Mouse (Mus musculus) lung, embryonic 15.5 days (tissue): ENCODE measurements around the gene Abraxas1. TPM values are rescaled to one million over a fixed set of nuclear protein-coding genes. Genes with fewer than 3 reads are reported as not detected.
A peak's percentile ranks its signal among the peaks of the same experiment; 100 is the strongest.

Experiments
- ATAC-seq: fragments of 200-750 bp; cut with Nextera tagmentation; 2 replicates; pipeline ENCODE4 v1.8.0; 2017; ENCODE audit warnings: moderate number of reproducible peaks, borderline replicate concordance; ENCODE audit not compliant: low FRiP score, low TSS enrichment; ENCODE audit errors: extremely low read depth
- H3K27ac ChIP-seq: fragments of 300-500 bp; sonication (generic); 2 replicates; pipeline ENCODE4 v1.5.1; 2015; ENCODE audit warnings: moderate library complexity, mild to moderate bottlenecking, inconsistent platforms
- H3K27me3 ChIP-seq: fragments of 300-500 bp; sonication (generic); 2 replicates; pipeline ENCODE4 v1.6.1; 2015; ENCODE audit warnings: inconsistent platforms
- H3K36me3 ChIP-seq: fragments of 300-500 bp; sonication (generic); 2 replicates; pipeline ENCODE4 v1.6.1; 2015; ENCODE audit warnings: inconsistent platforms
- H3K4me1 ChIP-seq: fragments of 300-500 bp; sonication (generic); 2 replicates; pipeline ENCODE4 v1.6.1; 2015; ENCODE audit warnings: inconsistent platforms
- H3K4me2 ChIP-seq: fragments of 300-500 bp; sonication (generic); 2 replicates; pipeline ENCODE4 v1.6.1; 2015; ENCODE audit warnings: inconsistent platforms, mild to moderate bottlenecking, moderate library complexity
- H3K4me3 ChIP-seq: fragments of 300-500 bp; sonication (generic); 2 replicates; pipeline ENCODE4 v1.5.1; 2015; ENCODE audit warnings: mild to moderate bottlenecking, inconsistent platforms
- H3K9ac ChIP-seq: fragments of 300-500 bp; sonication (generic); 2 replicates; pipeline ENCODE4 v1.6.1; 2015; ENCODE audit warnings: inconsistent platforms
- H3K9me3 ChIP-seq: fragments of 300-500 bp; sonication (generic); 2 replicates; pipeline ENCODE4 v1.6.1; 2016; ENCODE audit warnings: inconsistent platforms
- WGBS: fragments of 180-500 bp; shearing (Covaris S2); methylation state at CpG from one replicate; pipeline ENCODE4 v1.1.7; 2015; 5-methylcytosine and 5-hydroxymethylcytosine counted together
- polyA plus RNA-seq: library from polyadenylated mRNA; unstranded; fragments of >200 nt; fragmentation: Nextera tagmentation; extraction: Ambion mirVana; gene quantifications from 2 replicates; pipeline ENCODE4 v1.2.1, GENCODE M21; 2015

Abraxas1 gene
- polyA plus RNA-seq, 1 experiment from 2014 or later = 32.0 TPM

DNA sequence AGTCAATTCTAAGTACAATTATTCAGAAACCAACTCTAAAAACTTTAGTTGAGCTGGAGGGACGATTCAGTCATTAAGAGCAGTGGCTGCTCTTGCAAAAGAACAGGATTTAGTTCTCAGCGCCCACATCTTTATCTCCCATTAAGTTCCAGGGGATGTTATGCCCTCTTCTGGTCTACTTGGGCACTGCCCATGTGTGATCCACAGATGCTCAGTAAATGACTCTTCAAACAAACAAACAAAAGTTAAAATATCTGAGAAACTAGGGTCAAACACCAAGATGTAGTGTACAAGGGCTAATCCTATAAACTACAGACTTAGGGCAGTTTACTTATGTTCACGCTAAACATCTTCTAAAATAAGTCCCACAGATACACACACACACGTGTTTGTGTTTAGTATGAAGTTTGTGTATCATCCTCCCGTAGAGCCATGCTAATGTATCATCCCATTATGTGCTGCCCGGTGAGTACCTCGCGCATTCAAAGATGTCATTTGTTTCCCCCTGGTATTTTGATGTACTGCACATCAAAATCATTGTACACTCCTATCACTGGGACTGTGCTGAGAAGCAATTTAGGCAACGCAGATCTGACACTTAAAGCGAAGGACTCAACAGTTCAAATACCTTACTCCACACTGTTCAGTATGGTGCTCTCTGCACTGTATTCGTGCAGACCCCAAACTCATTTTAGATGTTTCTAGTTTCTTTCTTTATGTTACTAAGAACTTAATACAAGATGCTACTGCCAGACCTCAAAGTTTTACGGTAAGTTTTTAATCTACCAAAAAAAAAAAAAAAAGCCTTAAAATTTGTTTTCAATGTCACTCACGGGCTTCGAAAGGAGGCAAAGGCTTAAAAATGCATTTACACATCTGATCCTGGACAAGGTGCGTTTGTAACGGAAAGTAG is 941 bp downstream of the Abraxas1 start:
- ATAC-seq = no peak
- peaks cover 6% of the 10 kb centered on the region; the same call in 1 of the 2 replicates for H3K4me1 ChIP-seq
- 0 out of 2 replicates have a peak, but pooled peaks cover 8% of the 10 kb centered on the region for H3K36me3 ChIP-seq
- 24% methylated on average over 16 of the region's 16 CpGs for WGBS
- peak overlapping the region; percentile 93 for H3K4me3 ChIP-seq
- no peaks in the 10 kb centered on the region for H3K27me3 ChIP-seq
- peak overlapping the region; percentile 82; the same call in 1 of the 2 replicates for H3K27ac ChIP-seq
- peak overlapping the region; percentile 100 for H3K9ac ChIP-seq
- H3K9me3 ChIP-seq = no peaks in the 10 kb centered on the region
- peak overlapping the region; percentile 87 for H3K4me2 ChIP-seq

DNA sequence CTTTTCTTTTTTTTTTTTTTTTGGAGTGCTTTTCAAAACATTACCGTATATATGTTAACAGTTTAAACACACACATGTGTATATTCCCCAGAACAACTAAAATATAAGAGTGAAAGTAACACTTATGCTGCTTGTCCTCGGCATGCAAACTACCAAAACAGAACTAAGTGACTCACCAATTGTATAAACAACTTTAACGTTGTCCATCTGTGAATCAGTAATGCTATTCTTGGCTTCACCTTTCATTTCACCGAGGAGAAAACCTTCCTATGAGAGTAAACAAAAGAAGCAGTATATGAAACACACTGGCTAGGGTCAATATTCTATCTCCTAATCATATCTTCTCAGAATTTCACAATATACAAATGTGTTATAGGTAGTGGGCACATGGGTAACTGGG is 2.4 kb downstream of the Abraxas1 start:
- no peak overlapping the region for H3K9ac ChIP-seq
- no peak overlapping the region for H3K27ac ChIP-seq
- H3K27me3 ChIP-seq = no peaks in the 10 kb centered on the region
- H3K36me3 ChIP-seq = peaks cover 8% of the 10 kb centered on the region; the same call in 1 of the 2 replicates
- H3K4me1 ChIP-seq = peaks cover 6% of the 10 kb centered on the region; the same call in 1 of the 2 replicates
- H3K4me2 ChIP-seq = no peak overlapping the region
- no peak overlapping the region for H3K4me3 ChIP-seq
- H3K9me3 ChIP-seq = no peaks in the 10 kb centered on the region
- WGBS = 59% methylated on average over 4 of the region's 4 CpGs
- no peak for ATAC-seq

DNA sequence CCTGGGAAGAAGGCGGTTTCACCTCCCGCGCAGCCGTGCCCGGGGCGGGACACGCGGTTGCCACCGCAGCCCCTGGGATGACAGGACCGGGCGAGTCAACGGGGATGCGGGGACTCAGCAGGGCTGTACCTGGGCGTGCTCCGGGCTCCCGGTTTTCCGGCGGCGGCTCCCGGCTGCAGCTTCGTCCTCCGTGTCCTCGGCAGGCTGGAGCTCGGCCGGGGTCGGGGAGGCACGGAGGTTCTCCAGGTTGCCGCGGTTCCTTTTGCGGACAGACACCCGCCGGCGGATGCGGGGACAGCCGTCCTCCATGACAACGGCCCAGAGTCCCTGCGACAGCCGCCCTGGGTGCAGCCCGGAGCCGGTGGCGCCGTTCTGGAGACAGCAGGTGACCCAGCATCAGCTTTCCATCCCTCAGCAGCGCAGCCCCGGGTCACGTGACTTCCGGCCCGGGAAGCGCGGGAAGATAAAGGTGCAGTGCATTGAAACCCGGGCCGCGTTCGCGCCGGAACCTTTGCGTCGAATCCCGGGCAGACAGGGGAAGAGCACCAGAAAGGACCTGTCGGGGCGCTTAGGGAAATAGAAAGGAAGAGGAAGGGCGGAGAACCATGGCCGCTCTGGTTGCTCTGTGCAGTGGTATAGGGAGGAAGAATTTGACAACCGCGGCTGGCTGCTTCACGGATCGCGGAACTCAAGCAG is 22.5 kb downstream of the Abraxas1 start, which contains the start of the genes Helq and Mrps18c:
TSS of gene Helq (minus strand) at position 434 of the 696 bp plus-strand sequence.
TSS of gene Mrps18c (plus strand) at position 463 of the 696 bp plus-strand sequence.
- Histone ChIP-seq H3K27ac (no peak within 1 kb of the TSS), H3K9me3 (no peaks in the 10 kb centered on the region), H3K4me3 (peak within 1 kb of the TSS; percentile 92), H3K27me3 (no peaks in the 10 kb centered on the region), H3K4me2 (peak within 1 kb of the TSS; percentile 96), H3K9ac (peak within 1 kb of the TSS; percentile 72), H3K36me3 (peaks cover 19% of the 10 kb centered on the region), H3K4me1 (peaks cover 14% of the 10 kb centered on the region)
- under 1% methylated on average over 67 of the region's 67 CpGs for WGBS
- ATAC-seq = peak; percentile 96

DNA sequence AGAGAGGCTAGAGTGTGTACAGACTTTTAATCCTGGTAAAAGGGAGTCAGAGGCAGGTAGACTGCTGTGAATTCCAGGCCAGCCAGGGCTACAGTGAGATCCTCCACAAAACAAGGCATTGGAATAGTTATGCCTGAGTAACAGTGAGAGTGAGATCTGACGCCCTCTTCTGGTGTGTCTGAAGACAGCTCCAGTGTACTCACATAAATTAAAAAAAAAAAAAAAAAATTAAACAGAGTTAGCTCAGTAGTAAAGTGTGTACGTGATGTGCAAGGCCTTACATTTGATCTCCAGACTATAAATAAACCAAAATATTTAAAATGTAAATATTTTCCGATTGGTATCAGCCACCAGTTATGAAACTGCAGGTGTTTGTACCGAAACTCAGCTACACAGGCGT is 26.7 kb downstream of the Abraxas1 start:
- no peak overlapping the region for H3K4me3 ChIP-seq
- no peak for ATAC-seq
- no peak overlapping the region for H3K9ac ChIP-seq
- no peaks in the 10 kb centered on the region for H3K9me3 ChIP-seq
- no peak overlapping the region for H3K4me2 ChIP-seq
- 72% methylated on average over 5 of the region's 5 CpGs for WGBS
- peaks cover 10% of the 10 kb centered on the region for H3K4me1 ChIP-seq
- no peaks in the 10 kb centered on the region for H3K27me3 ChIP-seq
- no peak overlapping the region for H3K27ac ChIP-seq
- peaks cover 38% of the 10 kb centered on the region for H3K36me3 ChIP-seq

DNA sequence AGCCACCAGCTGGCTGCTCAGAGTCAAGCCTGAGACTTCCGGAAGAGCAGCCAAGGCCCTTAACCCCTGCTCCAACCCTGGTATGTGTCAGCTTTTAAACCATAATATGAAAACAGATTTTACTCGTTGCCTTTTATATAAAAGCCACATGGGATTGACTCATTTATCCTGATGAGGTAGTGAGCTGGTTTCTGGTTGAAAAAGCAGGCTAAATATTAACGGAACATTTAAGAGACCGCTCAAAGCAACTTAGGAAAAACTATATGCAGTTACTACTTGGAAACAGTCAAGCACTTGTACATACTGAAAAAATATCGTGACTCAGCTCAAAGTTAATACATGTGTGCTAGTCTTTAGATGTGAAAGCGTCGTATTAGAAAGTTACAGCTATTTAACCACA is 28.5 kb downstream of the Abraxas1 start:
- Histone ChIP-seq H3K4me3 (no peak overlapping the region), H3K4me1 (peaks cover 2% of the 10 kb centered on the region), H3K9ac (no peak overlapping the region), H3K27me3 (no peaks in the 10 kb centered on the region), H3K4me2 (no peak overlapping the region), H3K9me3 (no peaks in the 10 kb centered on the region), H3K36me3 (peaks cover 43% of the 10 kb centered on the region), H3K27ac (no peak overlapping the region)
- ATAC-seq = no peak
- WGBS = 83% methylated on average over 7 of the region's 7 CpGs

DNA sequence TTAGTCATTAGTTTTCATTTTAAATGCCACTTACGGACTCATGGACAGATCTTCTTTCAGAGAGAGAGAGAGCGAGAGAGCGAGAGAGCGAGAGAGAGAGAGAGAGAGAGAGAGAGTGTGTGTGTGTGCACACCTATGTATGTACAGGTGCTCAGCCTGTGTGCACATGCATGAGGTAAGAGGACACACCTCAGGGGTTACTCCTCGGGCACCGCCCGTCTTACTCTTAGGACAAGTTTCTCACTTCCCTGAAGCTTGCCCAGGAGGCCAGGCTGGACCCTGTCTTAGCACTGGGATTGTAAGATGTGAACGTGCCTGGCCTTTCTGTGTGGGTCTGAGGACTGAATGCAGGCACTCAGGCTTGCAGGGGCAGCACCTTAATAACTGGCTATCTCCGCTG is 33.2 kb downstream of the Abraxas1 start:
- peaks cover 55% of the 10 kb centered on the region for H3K36me3 ChIP-seq
- no peak for ATAC-seq
- 88% methylated on average over 9 of the region's 9 CpGs for WGBS

DNA sequence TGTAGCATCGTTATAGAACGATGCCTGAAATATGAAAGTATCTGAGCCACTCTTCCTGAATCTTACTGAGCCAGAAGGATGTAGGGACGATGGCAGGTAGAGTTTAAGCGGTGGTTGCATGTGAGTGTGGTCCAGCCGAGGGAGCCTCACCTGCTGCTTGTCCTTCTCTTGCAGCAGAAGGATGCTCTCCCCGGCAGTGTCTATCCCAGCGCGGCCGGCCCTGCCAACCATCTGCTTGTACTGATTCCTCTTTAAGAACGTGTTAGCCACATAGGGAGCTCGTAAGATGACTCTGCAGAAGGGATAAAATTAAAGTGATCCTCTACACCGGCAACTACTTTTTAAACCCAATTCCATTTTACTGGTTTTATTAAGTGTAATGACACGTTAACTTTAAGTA is 41.8 kb downstream of the Abraxas1 start:
- no peak overlapping the region for H3K4me2 ChIP-seq
- no peak overlapping the region for H3K4me3 ChIP-seq
- H3K9me3 ChIP-seq = no peaks in the 10 kb centered on the region
- H3K36me3 ChIP-seq = peaks cover 31% of the 10 kb centered on the region
- WGBS = 94% methylated on average over 13 of the region's 13 CpGs
- no peak overlapping the region for H3K9ac ChIP-seq
- H3K27me3 ChIP-seq = no peaks in the 10 kb centered on the region
- no peak overlapping the region for H3K27ac ChIP-seq
- H3K4me1 ChIP-seq = no peaks in the 10 kb centered on the region
- no peak for ATAC-seq

More for the DNA sequence above, 33.2 kb downstream of the Abraxas1 start:
- Histone ChIP-seq H3K4me1 (no peaks in the 10 kb centered on the region), H3K9ac (no peak overlapping the region), H3K27ac (no peak overlapping the region), H3K4me2 (no peak overlapping the region), H3K9me3 (no peaks in the 10 kb centered on the region), H3K4me3 (no peak overlapping the region), H3K27me3 (no peaks in the 10 kb centered on the region)

DNA sequence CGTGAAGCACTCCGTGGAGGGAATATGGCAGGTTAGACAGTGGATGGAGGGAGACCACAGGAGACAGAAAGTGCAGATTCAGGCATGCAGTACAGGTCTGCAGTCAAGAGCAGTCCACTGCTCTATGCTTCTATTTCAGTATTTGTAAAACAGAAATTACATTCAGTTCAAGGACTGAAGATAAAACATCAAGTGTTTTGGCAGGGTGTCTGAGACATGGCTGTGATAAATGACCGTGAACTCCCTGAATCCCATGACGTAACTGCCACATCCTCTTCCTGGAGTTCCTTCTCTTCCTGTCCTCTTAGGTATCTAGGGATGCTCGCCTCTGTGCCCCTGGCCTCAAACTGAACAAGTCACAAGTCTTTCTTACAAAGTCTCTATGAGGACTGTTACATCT is 43.9 kb downstream of the Abraxas1 start:
- Histone ChIP-seq H3K4me2 (no peak overlapping the region), H3K4me3 (no peak overlapping the region), H3K4me1 (no peaks in the 10 kb centered on the region), H3K27me3 (no peaks in the 10 kb centered on the region), H3K9ac (no peak overlapping the region), H3K27ac (no peak overlapping the region), H3K9me3 (no peaks in the 10 kb centered on the region), H3K36me3 (peaks cover 26% of the 10 kb centered on the region)
- WGBS = 85% methylated on average over 5 of the region's 5 CpGs
- no peak for ATAC-seq

DNA sequence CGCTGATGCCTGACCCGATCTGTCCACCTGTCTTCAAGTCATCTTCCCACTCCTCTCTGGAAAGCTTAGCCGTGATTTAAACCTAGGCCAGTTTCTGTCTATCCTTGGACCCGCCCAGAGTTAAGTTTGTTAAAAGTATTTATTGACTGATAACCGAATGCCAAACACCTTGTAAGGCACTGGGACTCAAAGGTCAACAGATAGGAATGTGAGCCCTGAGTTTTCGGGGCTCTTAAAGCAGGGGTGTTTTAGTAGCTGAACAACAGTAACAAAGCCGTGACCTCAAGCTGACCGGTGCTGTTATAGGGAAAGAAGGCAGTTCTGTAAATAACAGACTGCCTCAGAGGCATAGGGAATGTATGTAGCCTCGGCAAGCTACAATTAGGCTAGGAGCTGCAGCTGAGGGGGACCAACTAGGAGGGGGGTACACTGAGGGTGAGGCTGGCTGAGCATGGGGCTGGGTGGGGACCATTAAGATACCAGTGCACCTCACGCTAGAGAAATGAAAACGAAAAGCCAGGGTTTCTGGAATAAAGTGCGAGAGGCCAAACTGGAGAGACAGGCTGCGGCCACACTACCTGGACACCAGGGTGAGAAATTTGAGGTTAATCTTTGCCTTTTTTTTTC is 44.9 kb downstream of the Abraxas1 start:
- no peak overlapping the region for H3K27ac ChIP-seq
- H3K36me3 ChIP-seq = peaks cover 34% of the 10 kb centered on the region
- H3K4me2 ChIP-seq = no peak overlapping the region
- no peaks in the 10 kb centered on the region for H3K27me3 ChIP-seq
- 69% methylated on average over 13 of the region's 13 CpGs for WGBS
- no peaks in the 10 kb centered on the region for H3K4me1 ChIP-seq
- no peak overlapping the region for H3K9ac ChIP-seq
- no peak overlapping the region for H3K4me3 ChIP-seq
- no peak for ATAC-seq
- H3K9me3 ChIP-seq = no peaks in the 10 kb centered on the region

DNA sequence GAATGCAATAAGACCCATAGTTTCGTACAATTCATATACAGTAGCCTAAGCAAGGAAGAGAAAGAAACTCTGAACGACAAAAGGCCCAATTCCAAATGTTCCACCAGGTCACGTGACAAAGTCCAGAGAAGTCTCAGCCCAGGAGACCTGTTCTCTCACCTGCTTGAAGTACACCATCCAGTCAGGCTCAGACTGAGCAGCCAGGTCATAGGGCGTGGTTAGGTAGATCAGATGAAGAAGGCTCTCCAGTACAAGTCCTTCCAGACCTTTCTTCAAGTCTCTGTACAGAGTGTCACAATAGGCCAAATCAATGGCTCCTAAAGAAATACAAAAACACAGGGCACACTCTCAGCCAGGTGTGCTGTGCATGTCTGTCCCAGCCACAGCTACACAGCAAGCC is 49.2 kb downstream of the Abraxas1 start:
- ATAC-seq = no peak
- no peak overlapping the region for H3K4me3 ChIP-seq
- peaks cover 34% of the 10 kb centered on the region for H3K36me3 ChIP-seq
- no peak overlapping the region for H3K4me2 ChIP-seq
- H3K9me3 ChIP-seq = no peaks in the 10 kb centered on the region
- no peak overlapping the region for H3K27ac ChIP-seq
- 88% methylated on average over 4 of the region's 4 CpGs for whole genome bisulfite sequencing
- no peaks in the 10 kb centered on the region for H3K4me1 ChIP-seq
- H3K27me3 ChIP-seq = no peaks in the 10 kb centered on the region
- H3K9ac ChIP-seq = no peak overlapping the region

DNA sequence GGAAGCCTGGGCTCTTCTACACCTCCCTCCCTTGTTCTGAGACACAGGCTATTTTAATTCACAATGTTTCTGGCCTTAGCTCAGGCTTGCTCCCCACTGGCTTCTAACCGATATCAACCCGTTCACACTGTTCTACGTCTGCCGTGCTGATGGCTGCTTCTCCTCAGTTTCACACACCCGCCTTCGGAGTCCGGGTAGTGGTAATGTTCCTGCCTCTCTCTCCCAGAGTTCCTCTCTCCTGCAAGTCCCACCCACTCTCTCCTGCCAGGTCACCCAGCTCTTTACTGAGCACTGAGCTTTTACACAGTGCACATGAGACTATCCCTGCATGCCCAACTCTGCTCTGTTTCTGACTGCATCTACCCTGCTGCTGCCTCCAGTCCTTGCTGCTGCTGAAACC is 54.7 kb downstream of the Abraxas1 start:
- Histone ChIP-seq H3K27me3 (no peaks in the 10 kb centered on the region), H3K9me3 (no peaks in the 10 kb centered on the region), H3K4me1 (no peaks in the 10 kb centered on the region), H3K4me3 (no peak overlapping the region), H3K36me3 (peaks cover 51% of the 10 kb centered on the region), H3K4me2 (no peak overlapping the region), H3K9ac (no peak overlapping the region), H3K27ac (no peak overlapping the region)
- no peak for ATAC-seq
- 92% methylated on average over 7 of the region's 7 CpGs for WGBS
